Mouse (Mus musculus) Patski (cell line): ENCODE results near the gene Sntb2. TPM values are rescaled to one million over a fixed set of nuclear protein-coding genes. Genes with fewer than 3 reads are reported as not detected.
"Not testable (repeated sequence)": the region's sequence is repeated elsewhere in the genome, so short reads cannot be mapped to it uniquely, and the experiment has no call there.

ENCODE experiments used
- ATAC-seq: fragments of 100-300 bp; one replicate; pipeline ENCODE4 v1.8.0; 2021
- CTCF ChIA-PET: fragments of 350-600 bp; sonication (Branson Sonifier 250); formaldehyde crosslinking; loops from one replicate; lab custom pipeline; 2022; ENCODE audit warnings: inconsistent platforms; lab: Charles Lee
- POLR2A ChIA-PET: fragments of 350-600 bp; sonication (Branson Sonifier 250); formaldehyde crosslinking; loops from one replicate; lab custom pipeline; 2022; ENCODE audit warnings: antibody characterized with exemption, inconsistent platforms; lab: Charles Lee
- DNase-seq: peaks from one replicate; pipeline ENCODE4 v3.0.0-alpha.2; 2011; ENCODE audit warnings: low read depth, low spot score
- H3K27me3 ChIP-seq: fragments of 371-371 bp; one replicate; pipeline ENCODE4 v1.5.1; 2021
- CTCF ChIP-seq: fragments of 100-300 bp; IDR thresholded peaks from one replicate; pipeline ENCODE4 v1.5.1; 2021
- in situ Hi-C: fragments of 300-500 bp; cut with MboI; formaldehyde crosslinking; loops from 3 replicates; pipeline ENCODE4 v1.11.1; 2018; ENCODE audit warnings: low pct_unique_long_range_greater_than_20kb, mixed read lengths
- polyA plus RNA-seq: library from polyadenylated mRNA; unstranded; gene quantifications from one replicate; pipeline ENCODE4 v1.2.3, GENCODE M21; 2021

The Sntb2 gene
- polyA plus RNA-seq, 1 experiment from 2014 or later: 33.4 TPM

DNA sequence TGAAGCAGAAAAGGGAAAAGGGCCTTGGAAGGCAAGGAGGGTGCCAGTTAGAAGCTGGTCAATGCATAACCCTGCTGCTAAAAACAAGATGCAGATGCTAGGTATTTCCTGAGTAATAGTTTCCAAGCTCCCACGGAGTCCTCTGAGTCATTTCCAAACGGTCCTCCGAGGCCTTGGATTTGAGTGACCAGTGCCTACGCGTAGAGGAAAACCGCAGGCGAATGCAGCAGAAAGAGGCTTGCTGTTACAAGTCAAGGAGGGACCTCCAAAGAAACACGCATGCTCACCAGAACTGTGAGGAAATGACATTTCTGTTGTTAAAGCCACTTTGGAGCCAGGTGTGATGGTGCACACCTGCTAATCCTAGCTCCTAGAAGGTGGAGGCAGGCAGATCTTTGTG lies 87.9 kb downstream of the Sntb2 start:
- H3K27me3 ChIP-seq: no peaks in the 10 kb centered on the region

GRCm38 (mm10) chr8:107029310-107029709 lies 93.8 kb downstream of the Sntb2 start:
- DNase-seq: no peak
- no peak for TF ChIP-seq CTCF
- in situ Hi-C loops: no loop called here

More for the DNA sequence above, 87.9 kb downstream of the Sntb2 start:
- DNase-seq (no peak), ATAC-seq (no peak)
- no peak for TF ChIP-seq CTCF
- POLR2A ChIA-PET: interaction anchor here (1.2 kb wide), 1 partner anchor 26 kb away, joined by 4 read pairs; no protein-coding TSS in a partner anchor
- in situ Hi-C loops: no loop called here
- CTCF ChIA-PET: interaction anchor here (1.6 kb wide), 1 partner anchor 22 kb away, joined by 3 read pairs; no protein-coding TSS in a partner anchor

GRCm38 (mm10) chr8:107030058-107030457 lies 94.5 kb downstream of the Sntb2 start:
- ChIA-PET POLR2A (no interaction called here), CTCF (no interaction called here)
- in situ Hi-C loops: no loop called here
- ATAC-seq (no peak), DNase-seq (no peak)
- no peaks in the 10 kb centered on the region for H3K27me3 ChIP-seq
- no peak for TF ChIP-seq CTCF

More at GRCm38 (mm10) chr8:107029310-107029709, 93.8 kb downstream of the Sntb2 start:
- no peak for ATAC-seq
- CTCF ChIA-PET: no interaction called here
- no peaks in the 10 kb centered on the region for H3K27me3 ChIP-seq
- POLR2A ChIA-PET: no interaction called here

GRCm38 (mm10) chr8:107030650-107031576 lies 95.4 kb downstream of the Sntb2 start, which contains the start of gene Vps4a:
TSS of gene Vps4a (plus strand) at chr8:107031222.
- H3K27me3 ChIP-seq: no peaks in the 10 kb centered on the region
- ChIA-PET CTCF (interaction anchor here (1.1 kb wide), 1 partner anchor 313 kb away, joined by 4 read pairs; no protein-coding TSS in a partner anchor), POLR2A (no interaction called here)
- in situ Hi-C loops: no loop called here
- DNase-seq (peak; percentile 55), ATAC-seq (peak; percentile 89)
- TF ChIP-seq CTCF: peak; percentile 99

DNA sequence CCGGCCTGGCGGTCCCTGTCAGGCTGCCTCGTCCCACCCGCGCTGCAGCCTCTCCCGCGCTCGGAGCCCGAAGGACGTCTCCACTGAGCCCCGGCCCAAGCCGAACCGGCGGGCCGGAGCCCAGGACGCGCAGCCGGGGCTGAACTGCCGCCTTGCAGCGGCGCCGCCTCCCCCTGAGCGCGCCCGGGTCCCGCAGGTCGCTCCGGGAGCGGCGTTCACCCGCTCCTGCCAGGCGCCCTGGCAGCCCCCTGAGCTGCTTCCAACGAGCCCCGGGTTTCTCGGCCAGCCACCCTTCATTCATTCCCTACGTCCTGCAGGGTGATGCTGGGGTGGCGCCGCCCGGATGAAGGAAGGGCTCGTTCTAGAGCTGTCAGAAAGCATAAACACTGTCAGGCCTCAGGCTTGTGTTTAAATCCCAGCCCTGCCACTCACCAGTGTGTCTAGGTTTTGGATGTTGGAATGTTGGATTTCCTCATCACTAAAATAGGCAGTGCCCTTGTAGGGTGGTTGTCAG lies 96.1 kb downstream of the Sntb2 start:
- in situ Hi-C loops: no loop called here
- ATAC-seq: peak; percentile 44
- ChIA-PET POLR2A (no interaction called here), CTCF (interaction anchor here (1.1 kb wide), 1 partner anchor 314 kb away, joined by 4 read pairs; no protein-coding TSS in a partner anchor)
- no peak for TF ChIP-seq CTCF
- no peaks in the 10 kb centered on the region for H3K27me3 ChIP-seq
- DNase-seq: no peak

DNA sequence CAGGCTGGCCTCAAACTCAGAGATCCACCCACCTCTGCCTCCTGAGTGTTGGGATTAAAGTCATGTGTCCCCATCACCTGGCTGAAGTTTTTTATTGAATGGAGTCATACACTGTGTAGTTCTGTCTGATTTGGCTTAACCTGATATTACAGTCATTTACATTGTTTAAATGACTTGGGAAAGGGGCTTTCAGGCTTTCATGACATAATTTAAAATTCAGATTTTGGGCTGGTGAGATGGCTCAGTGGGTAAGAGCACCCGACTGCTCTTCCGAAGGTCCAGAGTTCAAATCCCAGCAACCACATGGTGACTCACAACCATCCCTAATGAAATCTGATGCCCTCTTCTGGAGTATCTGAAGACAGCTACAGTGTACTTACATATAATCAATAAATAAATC lies 98.1 kb downstream of the Sntb2 start:
- CTCF ChIA-PET, DNase-seq, in situ Hi-C loops, ATAC-seq, POLR2A ChIA-PET, H3K27me3 ChIP-seq: not testable (repeated sequence)

DNA sequence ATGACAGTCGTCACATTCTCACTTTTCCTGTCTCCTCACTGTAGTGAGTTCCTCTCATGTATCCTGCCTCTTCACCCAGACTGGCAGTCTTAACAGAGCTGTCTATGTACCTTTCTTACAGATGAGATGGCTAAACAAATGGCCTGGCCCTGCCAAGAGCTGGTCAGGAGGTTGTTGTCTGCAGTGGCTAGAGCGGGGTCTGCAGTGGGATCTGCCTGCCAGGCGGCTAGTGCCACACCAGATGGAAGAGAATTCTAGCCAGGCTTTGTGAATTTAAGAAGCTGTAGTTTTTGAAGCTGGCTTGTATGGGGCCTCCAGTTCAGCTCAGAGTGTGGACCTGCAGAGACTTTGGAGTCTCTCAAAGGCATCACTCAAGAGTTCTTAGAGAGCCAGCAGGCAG lies 100.1 kb downstream of the Sntb2 start:
- no peak for TF ChIP-seq CTCF
- POLR2A ChIA-PET: interaction anchor here (1.4 to 2.0 kb wide), 2 partner anchors 10 to 13 kb away, joined by 4 read pairs; partner anchors contain the start of gene Pdf
- in situ Hi-C loops: no loop called here
- ATAC-seq (no peak), DNase-seq (no peak)
- no peaks in the 10 kb centered on the region for H3K27me3 ChIP-seq
- CTCF ChIA-PET: interaction anchor here (1.6 kb wide), 1 partner anchor 10 kb away, joined by 7 read pairs; no protein-coding TSS in a partner anchor

DNA sequence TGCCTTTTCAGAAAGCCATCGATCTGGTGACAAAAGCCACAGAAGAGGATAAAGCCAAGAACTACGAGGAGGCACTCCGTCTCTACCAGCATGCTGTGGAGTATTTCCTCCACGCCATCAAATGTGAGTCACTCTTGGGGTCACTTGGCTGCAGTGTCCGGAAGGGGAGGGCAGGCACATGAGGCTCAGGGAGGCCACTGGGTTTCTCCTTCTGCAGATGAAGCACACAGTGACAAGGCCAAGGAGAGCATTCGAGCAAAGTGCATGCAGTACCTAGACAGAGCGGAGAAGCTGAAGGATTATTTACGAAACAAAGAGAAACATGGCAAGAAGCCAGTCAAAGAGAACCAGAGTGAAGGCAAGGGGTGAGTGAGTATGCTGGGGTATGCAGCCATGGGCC lies 101.1 kb downstream of the Sntb2 start:
- POLR2A ChIA-PET: interaction anchor here (2.0 kb wide), 1 partner anchor 12 kb away, joined by 4 read pairs; the partner anchor contains the start of gene Pdf
- H3K27me3 ChIP-seq: no peaks in the 10 kb centered on the region
- DNase-seq (no peak), ATAC-seq (no peak)
- TF ChIP-seq CTCF: no peak
- in situ Hi-C loops: no loop called here
- CTCF ChIA-PET: interaction anchor here (0.7 to 1.6 kb wide), 2 partner anchors 9 to 73 kb away, joined by 3 to 7 read pairs; no protein-coding TSS in a partner anchor

DNA sequence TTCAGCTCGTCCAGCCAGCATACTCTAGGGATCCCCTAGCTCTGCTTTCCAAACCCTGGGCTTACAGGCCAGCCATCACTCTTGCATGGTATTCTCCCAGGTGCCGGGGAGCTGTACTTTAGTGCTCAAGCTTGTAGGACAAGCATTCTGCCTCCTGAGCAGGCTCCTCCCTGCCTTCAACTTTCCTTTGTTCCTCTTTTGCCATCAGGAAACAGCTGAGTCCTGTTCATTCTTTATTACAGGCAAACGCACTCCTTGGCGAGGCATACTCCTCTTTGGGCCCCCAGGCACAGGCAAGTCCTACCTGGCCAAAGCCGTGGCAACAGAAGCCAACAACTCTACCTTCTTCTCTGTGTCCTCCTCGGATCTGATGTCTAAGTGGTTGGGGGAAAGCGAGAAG lies 105.1 kb downstream of the Sntb2 start:
- TF ChIP-seq CTCF: no peak
- DNase-seq (no peak), ATAC-seq (no peak)
- no peaks in the 10 kb centered on the region for H3K27me3 ChIP-seq
- POLR2A ChIA-PET: no interaction called here
- in situ Hi-C loops: no loop called here
- CTCF ChIA-PET: interaction anchor here (1.2 kb wide), 1 partner anchor 16 kb away, joined by 3 read pairs; no protein-coding TSS in a partner anchor

GRCm38 (mm10) chr8:107045478-107045877 lies 109.9 kb downstream of the Sntb2 start:
- no peak for ATAC-seq

More at GRCm38 (mm10) chr8:107045478-107045877, 109.9 kb downstream of the Sntb2 start:
- ChIA-PET POLR2A (interaction anchor here (1.5 kb wide), 1 partner anchor 10 kb away, joined by 4 read pairs; no protein-coding TSS in a partner anchor), CTCF (interaction anchor here (1.0 to 2.0 kb wide), 6 partner anchors 9 to 158 kb away, joined by 3 to 7 read pairs (median 4); no protein-coding TSS in a partner anchor)
- in situ Hi-C loops: no loop called here
- no peaks in the 10 kb centered on the region for H3K27me3 ChIP-seq
- DNase-seq: no peak
- TF ChIP-seq CTCF: no peak
